Mouse (Mus musculus): ENCODE measurements around the gene Bhlhe40.

Bhlhe40 gene

GRCm38 (mm10) chr6:108694965-108695724, 34.7 kb downstream of the Bhlhe40 start:
- no peak for DNase-seq (ENCODE audit: low spot score in 2 of 2)

- DNase-seq (ENCODE audit: low spot score in 2 of 2): no peak
These were observed 35.7 kb downstream of the Bhlhe40 start for GRCm38 (mm10) chr6:108695844-108696821.

GRCm38 (mm10) chr6:108696822-108697202, 36.4 kb downstream of the Bhlhe40 start:
- DNase-seq (ENCODE audit: low spot score in 2 of 2): no peak

DNA sequence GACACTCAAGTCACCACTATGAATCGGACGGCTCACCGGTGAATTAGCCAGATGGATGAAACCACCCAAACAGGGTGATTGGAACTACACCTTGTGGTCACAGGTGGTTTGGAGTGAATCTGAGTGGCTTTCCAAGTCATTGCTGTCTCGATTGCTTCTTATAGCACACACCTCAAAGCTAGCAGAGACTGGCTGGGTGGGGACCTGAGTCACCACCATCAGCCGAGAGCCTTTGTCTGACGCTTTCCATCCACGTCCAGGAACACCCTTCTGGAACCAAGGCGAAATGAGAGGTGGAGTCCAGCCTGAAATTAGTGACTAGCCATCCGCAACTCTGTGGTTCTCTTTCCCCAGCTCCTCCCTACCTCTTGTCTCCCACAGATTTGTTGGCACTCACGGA, 36.9 kb downstream of the Bhlhe40 start:
- no peak for DNase-seq (ENCODE audit: low spot score in 2 of 2)

DNA sequence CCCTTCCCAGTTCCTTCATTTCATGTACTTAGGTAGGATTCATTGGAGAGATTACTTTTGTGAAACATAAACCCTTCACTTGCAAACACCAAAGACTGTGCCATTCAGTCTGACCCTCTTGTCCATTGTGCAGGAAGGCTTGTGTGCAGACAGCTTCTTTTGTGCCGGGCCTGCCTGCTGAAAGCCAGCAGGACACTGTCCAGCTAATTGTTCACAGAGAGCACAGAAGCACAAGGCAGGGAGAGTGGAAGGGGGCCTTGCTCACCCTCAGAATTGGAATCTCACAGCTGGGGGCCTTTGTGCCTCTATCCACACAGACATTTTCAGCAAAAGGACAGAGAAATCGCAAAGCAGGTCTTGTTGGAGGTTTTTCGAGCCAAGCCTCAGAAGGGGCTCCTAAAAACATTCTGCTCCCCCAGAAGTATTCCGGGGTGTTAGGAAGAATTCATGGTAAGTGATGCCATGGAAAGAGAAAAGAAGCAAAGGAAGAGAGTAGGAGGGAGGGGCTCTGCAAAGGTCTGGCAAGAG, 38.0 kb downstream of the Bhlhe40 start:
- no peak for DNase-seq (ENCODE audit: low spot score in 2 of 2)

- DNase-seq (ENCODE audit: low spot score in 2 of 2): no peak
These were observed 39.2 kb downstream of the Bhlhe40 start for GRCm38 (mm10) chr6:108699679-108700078.

DNA sequence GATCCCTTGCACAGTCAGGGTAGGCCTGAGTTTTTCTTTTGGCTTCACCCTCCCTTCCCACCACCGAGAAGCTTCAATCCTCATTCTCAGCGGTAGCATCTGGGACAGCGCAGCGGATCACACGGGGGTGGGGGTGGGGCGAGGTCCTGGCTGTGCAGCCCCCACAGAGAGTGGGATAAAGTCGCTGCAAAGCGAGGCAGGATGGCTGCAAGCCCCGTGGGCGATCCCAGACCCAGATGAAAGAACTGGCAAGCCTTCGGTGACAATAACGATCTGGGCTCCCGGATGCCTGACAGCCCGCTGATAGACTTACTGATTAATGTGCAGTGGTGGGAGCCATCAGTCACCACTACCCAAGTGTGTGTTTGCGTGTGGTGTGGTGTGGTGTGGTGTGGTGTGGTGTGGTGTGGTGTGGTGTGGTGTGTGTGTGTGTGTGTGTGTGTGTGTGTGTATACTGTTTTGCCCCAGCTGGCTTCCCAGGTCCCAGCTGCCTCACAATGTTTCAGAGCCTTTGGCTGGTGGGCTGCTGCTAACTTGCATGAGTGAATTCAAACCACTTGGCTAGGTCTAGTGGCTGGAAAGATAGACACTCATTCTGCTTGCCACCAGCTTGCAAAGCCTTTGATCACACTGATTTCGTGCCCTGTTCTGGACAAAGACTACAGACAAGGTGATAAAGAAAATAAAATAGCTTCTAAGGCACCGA, 40.4 kb downstream of the Bhlhe40 start:
- no peak for DNase-seq (ENCODE audit: low spot score in 2 of 2)

DNA sequence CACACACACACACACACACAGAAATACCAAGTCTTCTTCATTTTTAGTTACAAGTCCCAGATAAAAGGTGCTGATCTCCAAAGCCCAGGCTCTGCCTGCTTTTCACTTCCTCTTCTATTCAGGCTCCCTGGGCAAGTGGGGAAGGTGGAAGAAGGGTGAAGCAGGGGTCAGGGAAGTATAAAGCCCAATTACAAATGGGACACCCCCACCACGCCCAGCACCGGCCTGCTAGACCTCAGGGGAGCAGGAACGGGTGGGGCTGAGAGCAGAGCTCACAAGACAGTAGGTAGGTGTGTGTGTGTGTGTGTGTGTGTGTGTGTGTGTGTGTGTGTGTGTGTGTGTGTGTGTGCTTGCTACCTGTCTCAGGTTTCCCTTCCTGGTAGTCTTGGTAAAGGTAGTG, 42.2 kb downstream of the Bhlhe40 start:
- DNase-seq (ENCODE audit: low spot score in 2 of 2): no peak

GRCm38 (mm10) chr6:108703085-108703484, 42.7 kb downstream of the Bhlhe40 start:
- no peak for DNase-seq (ENCODE audit: low spot score in 2 of 2)

GRCm38 (mm10) chr6:108704316-108705080, 44.1 kb downstream of the Bhlhe40 start:
- DNase-seq (ENCODE audit: low spot score in 2 of 2): no peak

DNA sequence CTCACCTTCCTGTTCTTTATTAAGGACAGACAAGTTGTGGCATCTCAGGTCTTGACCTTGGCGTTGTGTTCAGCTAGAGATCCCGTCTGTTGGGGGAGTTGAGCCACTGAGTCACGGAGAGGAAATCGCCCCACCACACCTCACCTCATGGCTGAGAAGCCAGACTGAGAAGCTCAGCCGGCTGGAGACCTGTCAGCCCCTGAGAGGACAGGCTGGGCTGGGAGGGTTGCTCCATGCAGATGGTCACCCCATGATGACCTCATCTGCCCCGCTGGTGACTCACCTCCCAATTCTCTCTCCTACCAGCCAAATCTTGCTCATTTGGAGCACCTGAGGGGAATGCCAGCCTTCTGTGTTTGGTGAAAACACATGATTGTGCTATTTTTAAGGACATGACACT, 45.5 kb downstream of the Bhlhe40 start:
- peak in 1 of 2 experiments; percentile 32 for DNase-seq (ENCODE audit: low spot score in 2 of 2)

DNA sequence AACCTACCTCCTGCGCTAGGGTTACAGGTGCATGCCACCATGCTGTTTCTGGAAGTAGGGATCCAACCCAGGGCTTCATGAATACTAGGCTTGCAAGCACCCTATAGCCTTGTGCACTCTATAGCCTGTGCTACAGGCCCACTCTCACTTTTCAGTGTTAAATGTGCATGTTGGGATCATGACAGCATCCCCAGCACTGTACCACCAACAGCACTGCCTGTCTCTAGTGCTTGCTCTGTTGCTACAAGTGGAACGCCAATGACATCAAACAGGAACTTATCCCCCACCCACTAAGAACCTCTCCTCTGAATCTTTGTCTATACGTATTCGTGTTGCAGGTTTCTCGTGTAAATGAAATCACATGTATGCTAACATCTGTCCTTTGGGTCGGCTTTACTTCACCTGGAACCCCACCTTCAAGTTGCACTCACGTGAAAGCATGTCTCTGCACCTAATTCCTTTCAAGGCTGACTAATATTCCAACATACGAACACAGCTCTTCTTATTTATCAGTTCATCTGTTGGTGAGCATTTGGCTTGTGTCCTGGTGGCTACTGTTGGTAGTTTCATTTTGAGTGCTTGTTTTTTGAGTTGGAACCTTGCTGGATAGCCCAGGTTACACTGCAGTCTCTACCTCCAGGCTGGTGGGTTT, 46.7 kb downstream of the Bhlhe40 start:
- DNase-seq (ENCODE audit: low spot score in 2 of 2): no peak

DNA sequence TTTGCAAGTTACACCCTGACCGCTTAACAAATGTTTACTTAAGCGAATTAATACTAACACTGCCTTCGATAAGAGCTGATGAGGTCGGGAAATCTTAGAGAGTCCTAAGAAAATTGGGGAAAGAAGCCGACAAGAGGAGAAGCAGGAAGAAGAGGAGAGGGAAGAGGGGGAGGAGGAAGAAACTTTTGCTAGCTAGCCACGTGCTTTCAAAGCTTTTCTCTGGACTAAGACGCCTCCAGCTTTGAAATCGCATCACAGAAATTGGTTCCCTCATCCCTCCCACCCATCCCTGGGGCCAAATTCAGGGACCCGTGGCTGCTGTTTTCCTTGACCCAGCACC, 48.7 kb downstream of the Bhlhe40 start:
- DNase-seq (ENCODE audit: low spot score in 2 of 2): no peak

- DNase-seq (ENCODE audit: low spot score in 2 of 2): peak; percentile 60 to 76
These were observed 49.2 kb downstream of the Bhlhe40 start for GRCm38 (mm10) chr6:108709471-108710231.

DNA sequence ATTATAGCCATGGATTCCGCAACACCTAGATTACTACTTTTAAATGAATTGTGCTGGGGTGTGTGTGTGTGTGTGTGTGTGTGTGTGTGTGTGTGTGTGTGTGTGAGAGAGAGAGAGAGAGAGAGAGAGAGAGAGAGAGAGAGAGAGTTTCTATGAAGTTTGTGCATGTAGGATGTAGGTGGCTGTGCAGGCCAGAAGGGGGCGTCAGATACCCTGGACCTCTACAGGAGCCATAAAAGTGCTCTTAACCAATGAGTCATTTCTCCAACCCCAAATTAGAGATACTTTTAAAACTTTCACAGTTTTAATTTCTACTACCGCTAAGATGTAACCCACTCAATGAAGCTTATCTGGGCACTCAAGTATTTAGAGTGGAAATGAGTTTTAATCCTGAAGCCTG, 50.2 kb downstream of the Bhlhe40 start:
- DNase-seq (ENCODE audit: low spot score in 2 of 2): no peak

DNA sequence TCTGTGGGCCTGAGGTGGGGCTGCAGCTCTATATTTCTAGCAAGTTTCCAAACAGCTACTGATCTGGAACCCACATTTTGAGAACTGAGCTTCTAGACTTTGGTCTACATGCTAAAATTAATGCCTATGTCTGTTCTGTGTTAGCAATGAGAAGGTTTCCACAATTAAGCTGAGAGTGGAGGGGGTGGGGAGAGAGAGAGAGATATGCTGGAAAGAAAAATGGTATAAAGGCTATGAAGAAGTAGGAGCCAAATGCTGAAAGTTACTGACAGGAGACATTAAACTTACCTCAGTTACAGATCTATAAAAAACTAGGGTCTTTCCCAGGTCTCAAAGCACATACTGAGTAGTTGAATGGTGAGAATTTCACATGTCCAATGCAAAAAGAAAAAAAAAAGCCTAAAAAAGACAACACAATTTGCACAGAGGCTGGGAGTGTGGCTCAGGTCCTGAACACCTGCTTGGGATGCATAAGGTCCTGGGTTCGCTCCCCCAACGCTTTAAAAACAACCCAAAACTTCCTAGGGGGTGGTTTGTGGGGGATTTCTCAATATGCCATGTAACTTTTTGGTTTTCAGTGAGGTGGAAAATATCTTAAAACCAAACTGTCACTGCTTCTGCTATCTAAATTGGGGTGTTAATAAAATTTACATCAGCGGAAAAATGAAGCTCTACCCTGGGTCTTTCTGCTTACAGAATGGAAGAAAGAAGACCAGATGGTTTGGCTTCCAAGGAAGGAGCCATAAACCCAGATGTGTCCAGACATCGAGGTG, 50.9 kb downstream of the Bhlhe40 start:
- DNase-seq (ENCODE audit: low spot score in 2 of 2): no peak

DNA sequence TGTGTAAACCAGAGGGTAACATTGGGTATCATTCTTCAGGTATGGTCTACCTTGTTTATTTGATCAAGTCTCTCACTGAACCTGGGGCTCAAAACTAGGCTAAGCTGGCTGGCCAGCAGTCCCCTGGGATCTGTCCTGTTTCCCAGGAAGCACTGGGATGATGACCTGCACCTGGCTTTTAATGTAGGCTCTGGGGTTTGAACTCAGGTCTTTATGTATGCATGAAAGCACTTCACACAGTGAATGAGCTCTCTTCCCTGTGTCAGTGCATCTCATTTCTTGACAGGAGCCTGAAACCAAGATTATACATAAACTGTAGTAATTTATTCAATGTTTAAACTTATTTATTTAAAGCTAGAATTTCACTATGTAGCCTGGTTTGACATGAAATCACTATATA, 51.7 kb downstream of the Bhlhe40 start:
- no peak for DNase-seq (ENCODE audit: low spot score in 2 of 2)

GRCm38 (mm10) chr6:108713175-108713974, 52.9 kb downstream of the Bhlhe40 start:
- no peak for DNase-seq (ENCODE audit: low spot score in 2 of 2)

All from urinary bladder, postnatal 36 days (tissue).